Mouse (Mus musculus) retina, postnatal 7 days (tissue): ENCODE measurements around the gene Eif4g3.
"Not testable (repeated sequence)": the region's sequence is repeated elsewhere in the genome, so short reads cannot be mapped to it uniquely, and the experiment has no call there.

Experiments used
- DNase-seq: peaks from one replicate; pipeline ENCODE4 v3.0.0-alpha.2; 2012; ENCODE audit warnings: low read depth, low spot score

Gene Eif4g3

GRCm38 (mm10) chr4:137992890-137993289, at the start of gene Eif4g3:
Gene Eif4g3, plus strand, starts transcription at chr4:137993022.
- DNase-seq: no peak

GRCm38 (mm10) chr4:137943540-137943939, 49.3 kb upstream of the Eif4g3 start:
- DNase-seq: no peak

- DNase-seq: no peak
Observed at GRCm38 (mm10) chr4:137945376-137945775, 47.4 kb upstream of the Eif4g3 start.

GRCm38 (mm10) chr4:137946419-137946818, 46.4 kb upstream of the Eif4g3 start:
- DNase-seq: no peak

- peak; percentile 72 for DNase-seq
Observed at GRCm38 (mm10) chr4:137952840-137953239, 40.0 kb upstream of the Eif4g3 start.

GRCm38 (mm10) chr4:137954184-137954583, 38.6 kb upstream of the Eif4g3 start:
- DNase-seq: no peak

- no peak for DNase-seq
Observed at GRCm38 (mm10) chr4:137954926-137955396, 37.9 kb upstream of the Eif4g3 start.

GRCm38 (mm10) chr4:137956260-137956659, 36.6 kb upstream of the Eif4g3 start:
- no peak for DNase-seq

GRCm38 (mm10) chr4:137959889-137960665, 32.7 kb upstream of the Eif4g3 start:
- DNase-seq: no peak

- DNase-seq: no peak
Observed at GRCm38 (mm10) chr4:137960757-137961156, 32.1 kb upstream of the Eif4g3 start.

- DNase-seq: no peak
Observed at GRCm38 (mm10) chr4:137962643-137963350, 30.0 kb upstream of the Eif4g3 start.

GRCm38 (mm10) chr4:137963431-137963830, 29.4 kb upstream of the Eif4g3 start:
- no peak for DNase-seq

GRCm38 (mm10) chr4:137963881-137964584, 28.8 kb upstream of the Eif4g3 start:
- peak; percentile 62 for DNase-seq

GRCm38 (mm10) chr4:137964585-137964930, 28.3 kb upstream of the Eif4g3 start:
- DNase-seq: no peak

GRCm38 (mm10) chr4:137968203-137968602, 24.6 kb upstream of the Eif4g3 start:
- peak; percentile 85 for DNase-seq

GRCm38 (mm10) chr4:137970623-137971199, 22.1 kb upstream of the Eif4g3 start:
- not testable (repeated sequence) for DNase-seq

GRCm38 (mm10) chr4:137974856-137975432, 17.9 kb upstream of the Eif4g3 start:
- DNase-seq: not testable (repeated sequence)

GRCm38 (mm10) chr4:137979066-137979644, 13.7 kb upstream of the Eif4g3 start:
- DNase-seq: not testable (repeated sequence)

GRCm38 (mm10) chr4:137982869-137983268, 10.0 kb upstream of the Eif4g3 start:
- DNase-seq: no peak

GRCm38 (mm10) chr4:137984212-137984611, 8.6 kb upstream of the Eif4g3 start:
- no peak for DNase-seq

- no peak for DNase-seq
Observed at GRCm38 (mm10) chr4:137984746-137985145, 8.1 kb upstream of the Eif4g3 start.
